Mouse (Mus musculus): ENCODE results near the gene Kcnk5.

Kcnk5 gene

GRCm38 (mm10) chr14:20114951-20115350 is 66.7 kb downstream of the Kcnk5 start:
- DNase-seq (ENCODE audit: low read depth, low spot score): peak; percentile 10

- peak; percentile 73 for DNase-seq (ENCODE audit: low read depth, low spot score)
Observed at GRCm38 (mm10) chr14:20113964-20114363, 67.6 kb downstream of the Kcnk5 start.

DNA sequence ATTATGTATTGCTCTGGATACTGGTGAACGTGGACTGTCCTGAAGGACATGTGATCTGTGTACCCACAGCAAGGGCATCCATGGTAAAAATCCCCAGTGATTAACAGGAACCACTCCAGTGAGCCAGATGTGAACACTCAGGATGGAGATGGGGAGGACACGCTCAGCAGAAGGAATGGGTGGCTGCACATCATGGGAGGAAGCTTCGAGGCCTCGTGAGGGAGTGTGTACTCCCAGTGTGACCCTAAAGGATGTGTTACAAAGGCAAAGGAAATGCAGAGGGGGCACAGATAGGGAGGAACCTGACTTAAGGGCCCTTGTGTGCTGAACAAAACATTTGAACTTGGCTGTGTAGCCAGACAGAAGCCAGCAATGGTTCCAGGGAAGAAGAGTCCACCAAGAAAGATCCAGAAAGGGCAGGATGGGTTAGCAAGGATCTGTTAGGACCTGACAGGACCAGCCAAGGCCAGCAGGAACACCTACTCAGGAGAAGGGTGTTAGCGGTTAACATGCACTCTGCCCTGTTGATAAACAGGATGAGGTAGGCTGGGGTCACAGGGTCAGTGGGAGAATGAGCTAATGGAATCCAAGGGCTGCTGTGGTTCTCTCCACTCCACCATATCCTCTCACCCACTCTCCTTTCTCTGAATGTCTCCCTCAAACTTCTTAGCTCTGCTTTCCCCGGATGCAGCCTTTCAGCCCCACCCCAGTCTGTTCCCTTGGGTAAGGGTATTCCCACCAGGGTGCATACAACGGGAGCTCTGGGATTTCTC is 68.2 kb downstream of the Kcnk5 start:
- peak; percentile 8 for DNase-seq (ENCODE audit: low read depth, low spot score)

- DNase-seq (ENCODE audit: low read depth, low spot score): peak; percentile 49
Observed at GRCm38 (mm10) chr14:20112218-20112617, 69.4 kb downstream of the Kcnk5 start.

GRCm38 (mm10) chr14:20110945-20111344 is 70.7 kb downstream of the Kcnk5 start:
- no peak for DNase-seq (ENCODE audit: low read depth, low spot score)

- no peak for DNase-seq (ENCODE audit: low read depth, low spot score)
Observed at GRCm38 (mm10) chr14:20106271-20106670, 75.3 kb downstream of the Kcnk5 start.

GRCm38 (mm10) chr14:20103207-20103606 is 78.4 kb downstream of the Kcnk5 start:
- DNase-seq (ENCODE audit: low read depth, low spot score): no peak

DNA sequence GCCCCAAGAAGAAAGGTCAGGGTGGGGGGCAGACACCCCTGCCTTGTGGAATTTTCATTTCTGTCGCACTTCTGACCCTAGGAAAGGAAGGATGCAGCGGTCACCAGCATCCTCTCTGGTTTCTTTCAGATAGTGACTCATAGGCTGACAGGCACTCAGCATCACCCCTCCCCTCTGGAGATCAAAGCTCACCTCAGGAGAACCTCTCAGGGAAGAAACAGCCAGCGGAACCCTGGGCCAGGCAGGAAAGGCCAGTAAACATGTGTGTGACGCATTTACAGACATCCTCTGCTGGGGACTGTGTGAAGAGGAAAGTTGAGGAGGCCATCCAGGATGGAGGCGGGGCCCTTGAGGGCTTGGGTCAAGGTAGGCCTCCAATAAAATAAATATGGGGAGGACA is 83.5 kb downstream of the Kcnk5 start:
- peak; percentile 14 for DNase-seq (ENCODE audit: low read depth, low spot score)

DNA sequence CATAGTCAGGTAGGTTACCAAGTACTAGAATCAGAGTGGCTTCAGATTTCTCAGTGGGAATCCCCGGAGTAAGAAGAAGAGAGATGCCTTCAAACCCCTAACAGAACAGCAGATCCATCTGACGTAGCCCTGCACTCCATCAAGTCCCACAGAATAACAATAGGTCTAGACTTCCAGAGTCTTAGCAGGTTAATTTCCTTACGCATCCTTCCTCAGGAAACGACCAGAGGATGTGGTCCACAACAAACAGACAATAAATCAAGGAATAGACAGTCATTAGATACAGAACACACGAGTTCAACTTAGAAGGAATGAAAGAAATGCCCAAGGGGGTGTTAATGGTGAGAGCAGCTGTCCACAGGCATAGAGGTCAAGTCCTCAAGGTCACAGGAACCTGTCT is 86.7 kb downstream of the Kcnk5 start:
- DNase-seq (ENCODE audit: low read depth, low spot score): no peak

- DNase-seq (ENCODE audit: low read depth, low spot score): no peak
Observed at GRCm38 (mm10) chr14:20093493-20093892, 88.1 kb downstream of the Kcnk5 start.
